Mouse (Mus musculus) E14TG2a.4 (cell line): ENCODE measurements at regions not wholly inside any gene's neighbourhood (a gene's known extent, or its start where the extent isn't known, plus 50 kb on each side); places are given as distances from the start of the nearest gene placed in this dataset.
A peak's percentile ranks its signal among the peaks of the same experiment; 100 is the strongest.

Experiments
- H3K27me3 ChIP-seq: 2 replicates; pipeline ENCODE4 v1.6.1; 2014; ENCODE audit warnings: low read length, control low read depth; ENCODE audit not compliant: insufficient read depth
- H3K36me3 ChIP-seq: 2 replicates; pipeline ENCODE4 v1.6.1; 2014; ENCODE audit warnings: low read length, control low read depth; ENCODE audit not compliant: insufficient read depth
- H3K4me1 ChIP-seq: replicated peaks from 2 replicates; pipeline ENCODE4 v1.6.1; 2014; ENCODE audit warnings: low read depth, low read length, control low read depth
- H3K4me3 ChIP-seq: replicated peaks from 2 replicates; pipeline ENCODE4 v1.5.1; 2014; ENCODE audit warnings: mild to moderate bottlenecking, low read length
- H3K9me3 ChIP-seq: 2 replicates; pipeline ENCODE4 v1.6.1; 2014; ENCODE audit warnings: low read length, control low read depth
- CTCF ChIP-seq: conservative IDR thresholded peaks from 2 replicates; pipeline ENCODE4 v1.5.1; 2014; ENCODE audit warnings: low read length
- NANOG ChIP-seq: IDR thresholded peaks from 2 replicates; pipeline ENCODE4 v1.6.1; 2014; ENCODE audit warnings: borderline replicate concordance, low read length, mixed read lengths
- POU5F1 ChIP-seq: IDR thresholded peaks from 2 replicates; pipeline ENCODE4 v1.6.1; 2014; ENCODE audit warnings: low read length, borderline replicate concordance

DNA sequence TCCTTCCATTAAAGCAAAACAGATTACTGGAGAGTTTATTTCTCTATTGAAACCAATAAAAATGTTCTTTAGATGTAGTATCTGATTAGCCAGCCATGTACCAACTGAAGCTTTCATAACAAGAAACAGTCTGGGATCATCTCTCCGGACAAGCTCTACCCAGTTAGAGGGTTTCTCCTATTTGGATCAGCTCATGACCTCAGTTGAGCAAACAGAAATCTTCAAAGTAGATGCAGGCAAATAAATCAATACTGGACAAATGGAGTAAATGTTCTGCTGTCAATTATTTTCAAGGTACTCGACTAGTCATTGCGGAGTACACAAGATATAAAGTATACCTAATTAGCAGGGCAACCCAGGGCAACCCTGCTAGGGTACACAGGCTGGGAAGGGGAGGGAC lies 67.4 kb downstream of the Avpr1a start:
- Histone ChIP-seq H3K27me3 (no peaks in the 10 kb centered on the region), H3K36me3 (no peaks in the 10 kb centered on the region), H3K4me3 (no peak overlapping the region), H3K4me1 (no peaks in the 10 kb centered on the region), H3K9me3 (peaks cover 46% of the 10 kb centered on the region)
- TF ChIP-seq NANOG = no peak
- TF ChIP-seq CTCF = no peak
- TF ChIP-seq POU5F1 = no peak

DNA sequence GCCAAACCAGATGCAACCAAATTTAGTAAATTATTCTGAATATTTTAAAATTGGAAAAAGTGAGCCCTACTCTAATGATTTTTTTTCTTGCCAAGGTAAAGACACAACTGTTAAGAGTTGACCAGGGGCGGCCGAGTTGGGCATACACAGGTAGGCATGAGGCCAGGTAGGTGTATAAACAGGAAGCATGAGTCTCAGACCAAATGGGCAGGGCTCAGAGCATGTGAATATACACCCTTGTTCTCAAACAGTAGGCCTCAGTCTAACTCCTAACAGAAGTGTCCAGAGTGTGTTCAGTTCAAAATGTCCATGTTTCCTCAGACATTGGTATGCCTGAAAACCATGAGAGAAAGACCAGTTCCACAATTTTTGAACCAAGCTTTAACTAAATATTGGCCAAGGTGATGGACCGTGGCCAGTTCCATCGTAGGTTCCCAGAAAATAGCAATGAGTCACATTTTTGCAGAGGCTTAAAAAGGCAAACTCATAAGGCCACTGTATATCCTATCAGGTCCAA lies 71.0 kb downstream of the Avpr1a start:
- no peaks in the 10 kb centered on the region for H3K27me3 ChIP-seq
- no peaks in the 10 kb centered on the region for H3K4me1 ChIP-seq
- H3K4me3 ChIP-seq = no peak overlapping the region
- TF ChIP-seq NANOG (no peak), POU5F1 (no peak), CTCF (no peak)
- H3K36me3 ChIP-seq = no peaks in the 10 kb centered on the region
- peaks cover 32% of the 10 kb centered on the region for H3K9me3 ChIP-seq

DNA sequence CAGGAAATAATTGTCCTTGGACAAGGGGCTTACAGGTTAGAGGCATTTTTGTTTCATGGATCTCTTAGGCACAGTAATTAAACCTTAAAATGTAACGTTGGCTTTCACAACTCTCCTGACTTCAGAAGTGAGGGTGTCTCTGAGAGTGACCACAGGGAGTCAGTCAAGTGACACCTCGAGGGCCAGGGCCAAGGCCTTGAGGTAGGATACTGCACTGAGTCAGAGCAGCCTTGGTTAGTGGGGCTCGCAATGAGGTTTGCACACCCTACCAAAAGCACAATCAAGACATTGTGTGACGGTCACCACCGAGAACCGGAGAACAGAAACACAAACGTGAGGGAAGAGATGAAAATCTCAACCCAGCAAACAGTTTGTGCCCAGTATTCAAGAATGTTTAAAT lies 71.7 kb downstream of the Avpr1a start:
- H3K4me3 ChIP-seq = no peak overlapping the region
- H3K27me3 ChIP-seq = no peaks in the 10 kb centered on the region
- H3K36me3 ChIP-seq = no peaks in the 10 kb centered on the region
- no peak for TF ChIP-seq NANOG
- no peak for TF ChIP-seq POU5F1
- TF ChIP-seq CTCF = no peak
- peaks cover 33% of the 10 kb centered on the region for H3K9me3 ChIP-seq
- H3K4me1 ChIP-seq = no peaks in the 10 kb centered on the region

GRCm38 (mm10) chr10:122522631-122523030 lies 74.3 kb downstream of the Avpr1a start:
- H3K9me3 ChIP-seq = peaks cover 17% of the 10 kb centered on the region
- no peaks in the 10 kb centered on the region for H3K36me3 ChIP-seq
- no peak for TF ChIP-seq POU5F1
- TF ChIP-seq NANOG = no peak
- TF ChIP-seq CTCF = no peak
- H3K4me1 ChIP-seq = peaks cover 11% of the 10 kb centered on the region
- no peak overlapping the region for H3K4me3 ChIP-seq
- no peaks in the 10 kb centered on the region for H3K27me3 ChIP-seq

DNA sequence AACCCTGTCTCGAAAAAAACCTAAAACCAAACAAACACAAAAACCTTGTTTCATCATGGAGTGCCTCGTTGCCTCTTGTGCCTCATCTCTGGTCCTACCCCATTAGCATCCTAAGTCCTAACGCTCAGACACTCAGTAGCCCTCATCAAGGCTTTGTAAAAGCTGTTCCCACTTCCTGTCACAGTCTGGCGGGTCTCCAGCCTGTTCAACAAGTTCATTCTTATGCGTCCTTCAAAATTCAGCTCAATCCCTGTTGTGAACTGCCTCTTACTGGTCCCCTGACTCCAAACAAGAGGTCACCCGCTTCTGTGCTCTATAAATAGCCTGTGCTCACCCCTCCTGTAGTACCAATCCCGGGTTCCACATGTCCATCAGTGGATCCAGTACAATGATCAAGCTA lies 77.1 kb downstream of the Avpr1a start:
- no peak overlapping the region for H3K4me3 ChIP-seq
- peaks cover 17% of the 10 kb centered on the region for H3K9me3 ChIP-seq
- no peaks in the 10 kb centered on the region for H3K27me3 ChIP-seq
- H3K36me3 ChIP-seq = no peaks in the 10 kb centered on the region
- peaks cover 19% of the 10 kb centered on the region for H3K4me1 ChIP-seq
- no peak for TF ChIP-seq CTCF
- TF ChIP-seq NANOG = peak; percentile 57; the same call in 1 of the 2 replicates
- peak; percentile 51; the same call in 1 of the 2 replicates for TF ChIP-seq POU5F1

GRCm38 (mm10) chr10:122525807-122526206 lies 77.5 kb downstream of the Avpr1a start:
- TF ChIP-seq POU5F1 = no peak
- no peak for TF ChIP-seq NANOG
- no peak for TF ChIP-seq CTCF
- Histone ChIP-seq H3K9me3 (peaks cover 17% of the 10 kb centered on the region), H3K4me3 (no peak overlapping the region), H3K36me3 (no peaks in the 10 kb centered on the region), H3K4me1 (peaks cover 19% of the 10 kb centered on the region), H3K27me3 (no peaks in the 10 kb centered on the region)

DNA sequence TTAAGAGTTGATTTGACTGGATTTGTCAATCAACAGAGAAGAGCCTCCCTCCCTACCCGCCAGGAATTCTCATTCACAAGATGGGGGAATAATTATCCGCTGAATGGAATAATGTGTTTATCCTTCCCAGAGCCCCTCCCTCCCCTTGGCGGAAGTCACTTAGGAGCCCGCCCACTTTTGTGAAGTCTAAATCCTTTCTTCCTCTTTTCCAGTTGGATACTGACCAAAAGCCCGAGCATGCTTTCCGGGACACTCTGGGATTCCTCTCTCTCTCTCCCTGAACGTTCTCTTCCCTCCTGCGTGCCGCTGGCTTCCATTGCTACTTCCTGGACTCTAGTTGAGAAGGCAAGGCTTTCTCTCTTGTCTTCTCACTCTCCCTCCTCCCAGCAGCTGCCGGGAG lies 79.9 kb downstream of the Avpr1a start:
- no peak overlapping the region for H3K4me3 ChIP-seq
- H3K27me3 ChIP-seq = no peaks in the 10 kb centered on the region
- peaks cover 19% of the 10 kb centered on the region for H3K4me1 ChIP-seq
- TF ChIP-seq POU5F1 (no peak), NANOG (no peak), CTCF (no peak)
- peaks cover 17% of the 10 kb centered on the region for H3K9me3 ChIP-seq
- H3K36me3 ChIP-seq = no peaks in the 10 kb centered on the region

GRCm38 (mm10) chr10:122528973-122529703 lies 80.8 kb downstream of the Avpr1a start:
- Histone ChIP-seq H3K4me1 (peaks cover 19% of the 10 kb centered on the region), H3K36me3 (no peaks in the 10 kb centered on the region), H3K27me3 (no peaks in the 10 kb centered on the region), H3K4me3 (no peak overlapping the region), H3K9me3 (peaks cover 14% of the 10 kb centered on the region)
- peak; percentile 85 for TF ChIP-seq CTCF
- no peak for TF ChIP-seq NANOG
